ENCODE assay signal across 8 mouse cellular contexts in the genomic region with DNA sequence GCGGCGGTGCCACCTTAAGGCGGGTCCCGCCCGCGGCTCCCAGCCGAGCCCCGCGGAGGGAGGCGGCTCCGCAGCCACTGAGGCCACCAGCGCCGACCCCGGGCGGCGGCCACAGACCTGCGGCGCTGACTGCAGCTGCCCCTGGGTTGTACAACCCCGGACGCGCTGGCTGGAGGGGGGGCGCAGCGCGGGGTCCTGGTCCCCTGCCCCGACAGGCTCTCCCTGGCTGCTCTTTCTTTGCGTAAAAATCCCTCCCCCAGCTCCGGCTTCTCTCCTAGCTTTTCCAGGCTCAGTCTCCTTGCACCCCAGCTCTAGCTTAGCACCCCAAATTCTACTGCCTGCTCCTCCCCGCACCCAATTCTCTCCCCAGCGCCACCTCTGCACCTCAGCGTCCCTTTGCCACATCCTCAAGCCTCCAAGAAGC. TPM values are rescaled to one million over a fixed set of nuclear protein-coding genes. Genes with fewer than 3 reads are reported as not detected.
DNase-seq lines count a peak whose midpoint lies in the region; ATAC-seq and TF ChIP-seq lines count a peak whose summit lies in the region.

No protein-coding gene starts in this region.

- peaks cover 21% of the 10 kb centered on the region for H3K27me3 ChIP-seq in hindbrain, embryonic 16.5 days (replicated peaks; ENCODE audit: control insufficient read depth, insufficient read depth, low read length)
- H3K27me3 ChIP-seq in liver, embryonic 16.5 days (ENCODE audit: control insufficient read depth, insufficient read depth, low read depth, low read length), result peaks cover 35% of the 10 kb centered on the region
- H3K27me3 ChIP-seq in stomach, embryonic 15.5 days (replicated peaks), result 0 out of 2 replicates have a peak, but pooled peaks cover 2% of the 10 kb centered on the region

- no peak overlapping the region for H3K27ac ChIP-seq in embryonic fibroblast, embryonic 13.5 days (ENCODE audit: insufficient read depth, low read length)
- H3K27ac ChIP-seq in hindbrain, embryonic 16.5 days (ENCODE audit: low read depth, low read length), result peak overlapping the region; percentile 30; the same call in 1 of the 2 replicates
- H3K27ac ChIP-seq in liver, embryonic 16.5 days (ENCODE audit: low read length), result no peak overlapping the region
- H3K27ac ChIP-seq in stomach, embryonic 15.5 days, result no peak overlapping the region

- H3K9ac ChIP-seq in hindbrain, embryonic 16.5 days (ENCODE audit: low read depth, low read length), result peak overlapping the region; percentile 83
- H3K9ac ChIP-seq in liver, embryonic 16.5 days (ENCODE audit: low read depth, low read length), result peak overlapping the region; percentile 48
- H3K9ac ChIP-seq in stomach, embryonic 15.5 days, result peak overlapping the region; percentile 37

- ATAC-seq in hindbrain, embryonic 16.5 days, result no peak
- ATAC-seq in liver, embryonic 16.5 days (ENCODE audit: low read depth), result no peak
- 0 out of 2 replicates have a peak, but pooled peaks have one; percentile 3 for ATAC-seq in stomach, embryonic 15.5 days (ENCODE audit: insufficient read depth, low FRiP score, low read depth)

- no peaks in the 10 kb centered on the region for H3K9me3 ChIP-seq in hindbrain, embryonic 16.5 days (ENCODE audit: control insufficient read depth, low read length)
- no peaks in the 10 kb centered on the region for H3K9me3 ChIP-seq in liver, embryonic 16.5 days (replicated peaks; ENCODE audit: control insufficient read depth, low read length)
- no peaks in the 10 kb centered on the region for H3K9me3 ChIP-seq in stomach, embryonic 15.5 days

- no peak for TF ChIP-seq CTCF in embryonic fibroblast, embryonic 13.5 days (IDR thresholded peaks at IDR 0.05; ENCODE audit: borderline replicate concordance, insufficient read depth, low read length)

- no peaks in the 10 kb centered on the region for H3K36me3 ChIP-seq in hindbrain, embryonic 16.5 days (ENCODE audit: control insufficient read depth, insufficient read depth, low read length)
- no peaks in the 10 kb centered on the region for H3K36me3 ChIP-seq in liver, embryonic 16.5 days (ENCODE audit: control insufficient read depth, insufficient read depth)
- peaks cover 5% of the 10 kb centered on the region; the same call in 1 of the 2 replicates for H3K36me3 ChIP-seq in stomach, embryonic 15.5 days

- peak; percentile 65 for DNase-seq in kidney, adult 18-20 months
- DNase-seq in kidney, adult 8-10 months, result no peak
- DNase-seq in adrenal gland, adult 18-20 months (ENCODE audit: low spot score in 2 of 2), result peak; percentile 58 to 72
- DNase-seq in spleen, postnatal 10 days (ENCODE audit: low spot score in 2 of 2), result no peak

- WGBS in hindbrain, embryonic 16.5 days, result under 1% methylated on average over 28 of the region's 30 CpGs
- 0% methylated on average over 28 of the region's 30 CpGs for WGBS in liver, embryonic 16.5 days (ENCODE audit: insufficient replicate concordance)
- under 1% methylated on average over 30 of the region's 30 CpGs for WGBS in stomach, embryonic 15.5 days

- peak overlapping the region; percentile 80 for H3K4me2 ChIP-seq in hindbrain, embryonic 16.5 days (ENCODE audit: low read length)
- peak overlapping the region; percentile 70 for H3K4me2 ChIP-seq in liver, embryonic 16.5 days (ENCODE audit: low read depth, low read length)
- peak overlapping the region; percentile 78 for H3K4me2 ChIP-seq in stomach, embryonic 15.5 days

- H3K4me3 ChIP-seq in embryonic fibroblast, embryonic 13.5 days (ENCODE audit: insufficient read depth, low read length), result peak overlapping the region; percentile 66
- peak overlapping the region; percentile 63 for H3K4me3 ChIP-seq in hindbrain, embryonic 16.5 days (ENCODE audit: low read length)
- peak overlapping the region; percentile 58 for H3K4me3 ChIP-seq in liver, embryonic 16.5 days (ENCODE audit: low read depth, low read length)
- H3K4me3 ChIP-seq in stomach, embryonic 15.5 days (replicated peaks), result peak overlapping the region; percentile 52

- H3K4me1 ChIP-seq in embryonic fibroblast, embryonic 13.5 days (ENCODE audit: control insufficient read depth, insufficient read depth, low read length), result no peaks in the 10 kb centered on the region; the same call in 1 of the 2 replicates
- H3K4me1 ChIP-seq in hindbrain, embryonic 16.5 days (ENCODE audit: control insufficient read depth, insufficient read depth, low read depth, low read length), result peaks cover 32% of the 10 kb centered on the region
- peaks cover 43% of the 10 kb centered on the region for H3K4me1 ChIP-seq in liver, embryonic 16.5 days (ENCODE audit: control insufficient read depth, low read depth, low read length)
- H3K4me1 ChIP-seq in stomach, embryonic 15.5 days, result peaks cover 41% of the 10 kb centered on the region

- TF ChIP-seq POLR2A in embryonic fibroblast, embryonic 13.5 days (IDR thresholded peaks at IDR 0.05; ENCODE audit: low read depth, low read length), result peak; percentile 55

RNA-seq across cellular contexts. Expression of gene Tle2, which starts 0.9 kb away (rescaled TPM):
- 10 to 100 TPM; 58.2 to 65.6 TPM for total RNA-seq in adrenal gland, adult 18-20 months (2021)
- 22.4 and 25.7 TPM in 2 replicates for polyA plus RNA-seq in embryonic fibroblast, embryonic 13.5 days (2011; ENCODE audit: insufficient read length, low read depth, missing spikeins)
- polyA plus RNA-seq in hindbrain, embryonic 16.5 days (2015; fragmentation: Nextera tagmentation; extraction: Ambion mirVana), result 40.9 and 50.2 TPM in 2 replicates
- 1.8 and 2.7 TPM in 2 replicates for polyA plus RNA-seq in liver, embryonic 16.5 days (2015; fragmentation: Nextera tagmentation; extraction: Ambion mirVana)
- polyA plus RNA-seq in stomach, embryonic 15.5 days (2015; fragmentation: Nextera tagmentation; extraction: Ambion mirVana), result 28.8 and 35.6 TPM in 2 replicates

RNA-seq across cellular contexts. Expression of gene Aes, which starts 15.9 kb away (rescaled TPM):
- 1,000 to 10,000 TPM in 1 of 2 experiments, 100 to 1,000 TPM in 1; 911 to 1,138 TPM for total RNA-seq in adrenal gland, adult 18-20 months (2021)
- 354 and 424 TPM in 2 replicates for polyA plus RNA-seq in embryonic fibroblast, embryonic 13.5 days (2011; ENCODE audit: insufficient read length, low read depth, missing spikeins)
- polyA plus RNA-seq in hindbrain, embryonic 16.5 days (2015; fragmentation: Nextera tagmentation; extraction: Ambion mirVana), result 457 and 712 TPM in 2 replicates
- polyA plus RNA-seq in liver, embryonic 16.5 days (2015; fragmentation: Nextera tagmentation; extraction: Ambion mirVana), result 131 and 141 TPM in 2 replicates
- 692 and 697 TPM in 2 replicates for polyA plus RNA-seq in stomach, embryonic 15.5 days (2015; fragmentation: Nextera tagmentation; extraction: Ambion mirVana)

RNA-seq across cellular contexts. Expression of gene Tle6, which starts 25.7 kb away (rescaled TPM):
- total RNA-seq in adrenal gland, adult 18-20 months (2021), result 10 to 100 TPM; 21.4 to 37.3 TPM
- 16.5 and 26.4 TPM in 2 replicates for polyA plus RNA-seq in embryonic fibroblast, embryonic 13.5 days (2011; ENCODE audit: insufficient read length, low read depth, missing spikeins)
- polyA plus RNA-seq in hindbrain, embryonic 16.5 days (2015; fragmentation: Nextera tagmentation; extraction: Ambion mirVana), result 9.0 and 9.2 TPM in 2 replicates
- polyA plus RNA-seq in liver, embryonic 16.5 days (2015; fragmentation: Nextera tagmentation; extraction: Ambion mirVana), result 3.5 and 4.5 TPM in 2 replicates
- polyA plus RNA-seq in stomach, embryonic 15.5 days (2015; fragmentation: Nextera tagmentation; extraction: Ambion mirVana), result 31.2 and 42.1 TPM in 2 replicates

RNA-seq across cellular contexts. Expression of gene Gna11, which starts 30.2 kb away (rescaled TPM):
- total RNA-seq in adrenal gland, adult 18-20 months (2021), result 10 to 100 TPM; 81.7 to 83.4 TPM
- 64.4 and 66.3 TPM in 2 replicates for polyA plus RNA-seq in embryonic fibroblast, embryonic 13.5 days (2011; ENCODE audit: insufficient read length, low read depth, missing spikeins)
- polyA plus RNA-seq in hindbrain, embryonic 16.5 days (2015; fragmentation: Nextera tagmentation; extraction: Ambion mirVana), result 96.0 and 104 TPM in 2 replicates
- 20.0 and 24.3 TPM in 2 replicates for polyA plus RNA-seq in liver, embryonic 16.5 days (2015; fragmentation: Nextera tagmentation; extraction: Ambion mirVana)
- polyA plus RNA-seq in stomach, embryonic 15.5 days (2015; fragmentation: Nextera tagmentation; extraction: Ambion mirVana), result 113 and 134 TPM in 2 replicates

RNA-seq across cellular contexts. Expression of gene BC025920, which starts 30.9 kb away (rescaled TPM):
- 1 to 10 TPM; 1.2 to 1.7 TPM for total RNA-seq in adrenal gland, adult 18-20 months (2021)
- polyA plus RNA-seq in embryonic fibroblast, embryonic 13.5 days (2011; ENCODE audit: insufficient read length, low read depth, missing spikeins), result 0.75 and 0.86 TPM in 2 replicates
- polyA plus RNA-seq in hindbrain, embryonic 16.5 days (2015; fragmentation: Nextera tagmentation; extraction: Ambion mirVana), result 1.6 and 2.3 TPM in 2 replicates
- polyA plus RNA-seq in liver, embryonic 16.5 days (2015; fragmentation: Nextera tagmentation; extraction: Ambion mirVana), result 0.35 and 0.36 TPM in 2 replicates
- 0.55 and 0.71 TPM in 2 replicates for polyA plus RNA-seq in stomach, embryonic 15.5 days (2015; fragmentation: Nextera tagmentation; extraction: Ambion mirVana)

Comparison
In these comparisons a context has a peak if more than half of its experiments do, and no peak if none do; other contexts are left out.
1. DNase-seq: peak in kidney, adult 18-20 months (single experiment) and adrenal gland, adult 18-20 months (2 of 2); none in kidney, adult 8-10 months (0 of 2) and spleen, postnatal 10 days (0 of 2).
2. Peak in every context shown above with its lines, with median percentiles within 50 percentile points of each other: H3K4me3 ChIP-seq, H3K4me2 ChIP-seq and H3K9ac ChIP-seq.